Mouse (Mus musculus): ENCODE results near the gene Creg1.
A peak's percentile ranks its signal among the peaks of the same experiment; 100 is the strongest.

Creg1 gene

GRCm38 (mm10) chr1:165763635-165764372, at the start of gene Creg1:
Gene Creg1, plus strand, starts transcription at chr1:165763746.
- DNase-seq (ENCODE audit: low read depth): peak; percentile 81

- no peak for DNase-seq (ENCODE audit: low read depth)
Observed at GRCm38 (mm10) chr1:165713798-165714197, 49.7 kb upstream of the Creg1 start.

GRCm38 (mm10) chr1:165716426-165716825, 47.1 kb upstream of the Creg1 start:
- no peak for DNase-seq (ENCODE audit: low read depth)

- DNase-seq (ENCODE audit: low read depth): no peak
Observed at GRCm38 (mm10) chr1:165717711-165718542, 45.6 kb upstream of the Creg1 start.

- DNase-seq (ENCODE audit: low read depth): no peak
Observed at GRCm38 (mm10) chr1:165718543-165719105, 44.9 kb upstream of the Creg1 start.

- no peak for DNase-seq (ENCODE audit: low read depth)
Observed at GRCm38 (mm10) chr1:165722531-165723123, 40.9 kb upstream of the Creg1 start.

GRCm38 (mm10) chr1:165724219-165725033, 39.1 kb upstream of the Creg1 start:
- no peak for DNase-seq (ENCODE audit: low read depth)

GRCm38 (mm10) chr1:165725039-165725644, 38.4 kb upstream of the Creg1 start:
- no peak for DNase-seq (ENCODE audit: low read depth)

- no peak for DNase-seq (ENCODE audit: low read depth)
Observed at GRCm38 (mm10) chr1:165726986-165727385, 36.6 kb upstream of the Creg1 start.

- DNase-seq (ENCODE audit: low read depth): no peak
Observed at GRCm38 (mm10) chr1:165728057-165728639, 35.4 kb upstream of the Creg1 start.

- no peak for DNase-seq (ENCODE audit: low read depth)
Observed at GRCm38 (mm10) chr1:165730129-165730528, 33.4 kb upstream of the Creg1 start.

- no peak for DNase-seq (ENCODE audit: low read depth)
Observed at GRCm38 (mm10) chr1:165731553-165731952, 32.0 kb upstream of the Creg1 start.

- DNase-seq (ENCODE audit: low read depth): no peak
Observed at GRCm38 (mm10) chr1:165734840-165735239, 28.7 kb upstream of the Creg1 start.

- peak; percentile 72 for DNase-seq (ENCODE audit: low read depth)
Observed at GRCm38 (mm10) chr1:165735826-165736818, 27.4 kb upstream of the Creg1 start.

GRCm38 (mm10) chr1:165737451-165737850, 26.1 kb upstream of the Creg1 start:
- no peak for DNase-seq (ENCODE audit: low read depth)

GRCm38 (mm10) chr1:165737867-165738266, 25.7 kb upstream of the Creg1 start:
- no peak for DNase-seq (ENCODE audit: low read depth)

GRCm38 (mm10) chr1:165738985-165739384, 24.6 kb upstream of the Creg1 start:
- no peak for DNase-seq (ENCODE audit: low read depth)

GRCm38 (mm10) chr1:165741989-165742388, 21.6 kb upstream of the Creg1 start:
- no peak for DNase-seq (ENCODE audit: low read depth)

GRCm38 (mm10) chr1:165748053-165748452, 15.5 kb upstream of the Creg1 start:
- DNase-seq (ENCODE audit: low read depth): no peak

- no peak for DNase-seq (ENCODE audit: low read depth)
Observed at GRCm38 (mm10) chr1:165751142-165751541, 12.4 kb upstream of the Creg1 start.
